8 mouse cellular contexts compared by ENCODE assay signal in genomic region chr17:45735382-45736310, GRCm38 (mm10). TPM values are rescaled to one million over a fixed set of nuclear protein-coding genes. Genes with fewer than 3 reads are reported as not detected.
DNase-seq lines count a peak whose midpoint lies in the region; ATAC-seq lines count a peak whose summit lies in the region.

No protein-coding gene starts in this region.

- WGBS in hindbrain, embryonic 14.5 days: 7% methylated on average over 10 of the region's 10 CpGs

- peak overlapping the region; percentile 83 for H3K9ac ChIP-seq in hindbrain, embryonic 14.5 days

- H3K4me3 ChIP-seq in hindbrain, embryonic 14.5 days (replicated peaks; ENCODE audit: low read length): peak overlapping the region; percentile 45

- peak; percentile 44 for ATAC-seq in hindbrain, embryonic 14.5 days (ENCODE audit: low FRiP score)
- peak; percentile 59 for ATAC-seq in megakaryocyte progenitor cell, adult 5-6 weeks (replicated peaks; ENCODE audit: poor library complexity)

- peak overlapping the region; percentile 75 for H3K4me2 ChIP-seq in hindbrain, embryonic 14.5 days (replicated peaks)

- H3K36me3 ChIP-seq in hindbrain, embryonic 14.5 days (replicated peaks; ENCODE audit: control insufficient read depth, insufficient read depth): no peaks in the 10 kb centered on the region

- intact Hi-C loops in left cerebral cortex, postnatal 14 days (cut with DNase I): loop anchor here (1.0 to 5.0 kb wide), 2 partner anchors 172 to 297 kb away; partner anchors contain the start of gene Vegfa

- H3K27ac ChIP-seq in hindbrain, embryonic 14.5 days: peak overlapping the region; percentile 95

- no peaks in the 10 kb centered on the region for H3K9me3 ChIP-seq in hindbrain, embryonic 14.5 days (ENCODE audit: control insufficient read depth, low read length)

- DNase-seq in T-cell, adult 2 months (ENCODE audit: low spot score): peak; percentile 55
- peak; percentile 94 to 96 for DNase-seq in cerebellum, postnatal 14 days
- DNase-seq in frontal cortex, postnatal 25 days (ENCODE audit: low spot score in 2 of 2): peak; percentile 80 to 82
- peak; percentile 91 for DNase-seq in hindbrain, embryonic 14.5 days (ENCODE audit: low spot score)
- DNase-seq in left cerebral cortex, postnatal 14 days (ENCODE audit: low spot score in 2 of 2): peak; percentile 83 to 91
- peak; percentile 90 for DNase-seq in right cerebral cortex, postnatal 14 days
- peak; percentile 89 for DNase-seq in urinary bladder, postnatal 14 days (ENCODE audit: low spot score)

- 0 out of 2 replicates have a peak, but pooled peaks cover 4% of the 10 kb centered on the region for H3K27me3 ChIP-seq in hindbrain, embryonic 14.5 days (ENCODE audit: control insufficient read depth, insufficient read depth, low read length)

- H3K4me1 ChIP-seq in hindbrain, embryonic 14.5 days (replicated peaks; ENCODE audit: control insufficient read depth, insufficient read depth, low read length): peaks cover 32% of the 10 kb centered on the region

RNA-seq across cellular contexts. Expression of gene 1600014C23Rik, which starts 2.0 kb away (rescaled TPM):
- polyA plus RNA-seq in hindbrain, embryonic 14.5 days (2014; fragmentation: Nextera tagmentation; extraction: Ambion mirVana): not detected in 2 replicates
- under 1 TPM in 1 of 2 experiments, not detected in 1; 0.77 TPM for total RNA-seq in left cerebral cortex, postnatal 14 days (2021)
- not detected in 2 replicates for total RNA-seq in megakaryocyte progenitor cell, adult 5-6 weeks (2015)
- total RNA-seq in megakaryocyte progenitor cell, adult 5-6 weeks (2017): not detected in 2 replicates

RNA-seq across cellular contexts. Expression of gene Tmem63b, which starts 48.9 kb away (rescaled TPM):
- polyA plus RNA-seq in hindbrain, embryonic 14.5 days (2014; fragmentation: Nextera tagmentation; extraction: Ambion mirVana): 114 and 116 TPM in 2 replicates
- total RNA-seq in left cerebral cortex, postnatal 14 days (2021): 100 to 1,000 TPM; 220 to 225 TPM
- 3.9 and 5.0 TPM in 2 replicates for total RNA-seq in megakaryocyte progenitor cell, adult 5-6 weeks (2015)
- total RNA-seq in megakaryocyte progenitor cell, adult 5-6 weeks (2017): 2.0 and 5.5 TPM in 2 replicates

RNA-seq across cellular contexts. Expression of gene Mrpl14, which starts 49.5 kb away (rescaled TPM):
- 116 and 132 TPM in 2 replicates for polyA plus RNA-seq in hindbrain, embryonic 14.5 days (2014; fragmentation: Nextera tagmentation; extraction: Ambion mirVana)
- 10 to 100 TPM; 42.9 to 46.3 TPM for total RNA-seq in left cerebral cortex, postnatal 14 days (2021)
- 35.2 and 47.5 TPM in 2 replicates for total RNA-seq in megakaryocyte progenitor cell, adult 5-6 weeks (2015)
- total RNA-seq in megakaryocyte progenitor cell, adult 5-6 weeks (2017): 24.9 and 34.2 TPM in 2 replicates

Comparison
In these comparisons a context has a peak if more than half of its experiments do, and no peak if none do; other contexts are left out.
1. Peak in every context shown above with its lines: DNase-seq, ATAC-seq, H3K4me3 ChIP-seq and H3K27ac ChIP-seq.
2. RNA of gene Tmem63b, which starts 48.9 kb away (total RNA-seq): 220 to 225 TPM in left cerebral cortex, postnatal 14 days; 2.0 to 5.5 TPM in megakaryocyte progenitor cell, adult 5-6 weeks; every median in the first group is over 10 times any median in the second.